Mouse (Mus musculus) embryonic fibroblast, embryonic 13.5 days (primary cell): Measurements from ENCODE around the gene Lrfn2.

Source experiments
- CTCF ChIP-seq: IDR thresholded peaks from 2 replicates; pipeline ENCODE4 v1.5.1; 2011; ENCODE audit warnings: mild to moderate bottlenecking, control low read depth, low read length, moderate library complexity, borderline replicate concordance; ENCODE audit not compliant: insufficient read depth
- POLR2A ChIP-seq: IDR thresholded peaks from 2 replicates; pipeline ENCODE4 v1.6.1; 2011; ENCODE audit warnings: low read depth, mild to moderate bottlenecking, control low read depth, low read length, moderate library complexity

DNA sequence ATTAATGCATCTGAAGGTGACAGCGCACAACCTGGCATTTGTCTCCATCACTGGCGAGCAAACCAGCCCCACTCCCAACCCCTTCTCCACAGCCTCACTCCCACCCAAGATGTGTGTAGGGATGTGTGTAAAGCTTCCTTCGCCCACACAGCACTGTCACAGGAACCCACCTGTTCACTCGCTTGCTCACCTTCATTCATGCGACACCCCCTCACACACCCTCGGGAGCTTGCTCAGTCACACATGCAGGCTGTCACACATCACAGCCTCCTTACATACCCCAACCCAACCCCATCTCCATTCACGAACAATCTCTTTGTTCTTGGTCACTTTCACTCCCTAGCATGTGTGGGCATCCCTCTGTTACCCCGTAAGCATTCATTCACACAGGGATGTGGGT lies 129.0 kb downstream of the Lrfn2 start:
- TF ChIP-seq CTCF: no peak
- TF ChIP-seq POLR2A: no peak
